In genomic region chr9:44342605-44343004, GRCm38 (mm10) we compare ENCODE assay signal across 9 mouse cellular contexts. TPM values are rescaled to one million over a fixed set of nuclear protein-coding genes. Genes with fewer than 3 reads are reported as not detected.
DNase-seq lines count a peak whose midpoint lies in the region; ATAC-seq and TF ChIP-seq lines count a peak whose summit lies in the region.
"Had no signal": no experiment of that assay in that cellular context is flagged by ENCODE, and none has a peak within 500 bp of the region (broad histone marks: within the 10 kb centered on the region; RNA-seq: fewer than 3 reads in every experiment).

No protein-coding gene starts in this region.

- no peak overlapping the region for H3K4me2 ChIP-seq in hindbrain, embryonic 14.5 days (replicated peaks)
- peak overlapping the region; percentile 66; the same call in 1 of the 2 replicates for H3K4me2 ChIP-seq in limb, embryonic 14.5 days (replicated peaks; ENCODE audit: low read depth, low read length, severe bottlenecking)

- H3K27ac ChIP-seq in hindbrain, embryonic 10.5 days: peak overlapping the region; percentile 98
- H3K27ac ChIP-seq in hindbrain, embryonic 14.5 days: no peak overlapping the region
- no peak overlapping the region for H3K27ac ChIP-seq in limb, embryonic 14.5 days (replicated peaks; ENCODE audit: low read depth, low read length)

- peaks cover 27% of the 10 kb centered on the region for H3K4me1 ChIP-seq in hindbrain, embryonic 10.5 days (replicated peaks)
- H3K4me1 ChIP-seq in hindbrain, embryonic 14.5 days (replicated peaks; ENCODE audit: control insufficient read depth, insufficient read depth, low read length): peaks cover 6% of the 10 kb centered on the region
- H3K4me1 ChIP-seq in G1E (ENCODE audit: insufficient read depth, low read depth, low read length): peaks cover 69% of the 10 kb centered on the region
- H3K4me1 ChIP-seq in erythroblast, embryonic 14.5 days (ENCODE audit: control insufficient read depth): peaks cover 55% of the 10 kb centered on the region
- peaks cover 5% of the 10 kb centered on the region for H3K4me1 ChIP-seq in limb, embryonic 14.5 days (ENCODE audit: control insufficient read depth, insufficient read depth, low read length)

- TF ChIP-seq CTCF in G1E (IDR thresholded peaks at IDR 0.05; ENCODE audit: low read depth, low read length): no peak

- H3K27me3 ChIP-seq in hindbrain, embryonic 10.5 days (ENCODE audit: insufficient read depth, poor library complexity, severe bottlenecking): no peaks in the 10 kb centered on the region
- H3K27me3 ChIP-seq in hindbrain, embryonic 14.5 days (ENCODE audit: control insufficient read depth, insufficient read depth, low read length): no peaks in the 10 kb centered on the region
- no peaks in the 10 kb centered on the region for H3K27me3 ChIP-seq in G1E (ENCODE audit: insufficient read depth, low read length)
- no peaks in the 10 kb centered on the region for H3K27me3 ChIP-seq in erythroblast, embryonic 14.5 days (ENCODE audit: control insufficient read depth)
- no peaks in the 10 kb centered on the region for H3K27me3 ChIP-seq in limb, embryonic 14.5 days (ENCODE audit: control insufficient read depth, insufficient read depth, low read length)

- WGBS in hindbrain, embryonic 10.5 days: 87% methylated on average over 1 of the region's 1 CpGs
- WGBS in hindbrain, embryonic 14.5 days: 96% methylated on average over 1 of the region's 1 CpGs
- 90% methylated on average over 1 of the region's 1 CpGs for WGBS in limb, embryonic 14.5 days

- no peak overlapping the region for H3K9ac ChIP-seq in hindbrain, embryonic 14.5 days
- H3K9ac ChIP-seq in limb, embryonic 14.5 days (ENCODE audit: low read depth, low read length, severe bottlenecking): no peak overlapping the region

- TF ChIP-seq POLR2A in limb, embryonic 14.5 days (IDR thresholded peaks at IDR 0.05; ENCODE audit: borderline replicate concordance, extremely low read depth, insufficient read depth, insufficient read length): no peak

- H3K4me3 ChIP-seq in hindbrain, embryonic 10.5 days: peak overlapping the region; percentile 78
- H3K4me3 ChIP-seq in hindbrain, embryonic 14.5 days (replicated peaks; ENCODE audit: low read length): no peak overlapping the region
- peak overlapping the region; percentile 85 for H3K4me3 ChIP-seq in G1E (ENCODE audit: low read depth, low read length)
- peak overlapping the region; percentile 70 for H3K4me3 ChIP-seq in erythroblast, embryonic 14.5 days (replicated peaks)
- H3K4me3 ChIP-seq in limb, embryonic 14.5 days (replicated peaks; ENCODE audit: low read length): no peak overlapping the region

- no peaks in the 10 kb centered on the region for H3K9me3 ChIP-seq in hindbrain, embryonic 10.5 days
- H3K9me3 ChIP-seq in hindbrain, embryonic 14.5 days (ENCODE audit: control insufficient read depth, low read length): no peaks in the 10 kb centered on the region
- H3K9me3 ChIP-seq in G1E (replicated peaks): no peaks in the 10 kb centered on the region
- no peaks in the 10 kb centered on the region; the same call in 1 of the 2 replicates for H3K9me3 ChIP-seq in erythroblast, embryonic 14.5 days (ENCODE audit: control insufficient read depth, low read length)
- H3K9me3 ChIP-seq in limb, embryonic 14.5 days (ENCODE audit: control insufficient read depth, low read length): no peaks in the 10 kb centered on the region

- no peak for ATAC-seq in hindbrain, embryonic 14.5 days (ENCODE audit: low FRiP score)
- ATAC-seq in G1E (ENCODE audit: extremely low read depth, insufficient number of reproducible peaks, low FRiP score, poor library complexity, severe bottlenecking): no peak
- ATAC-seq in limb, embryonic 14.5 days (ENCODE audit: low FRiP score, low read depth): no peak

- DNase-seq in hindbrain, embryonic 10.5 days (ENCODE audit: low spot score): no peak
- no peak for DNase-seq in hindbrain, embryonic 14.5 days (ENCODE audit: low spot score)
- no peak for DNase-seq in G1E (ENCODE audit: low spot score)
- no peak for DNase-seq in limb, embryonic 14.5 days (ENCODE audit: low spot score)
- DNase-seq in cerebellum, adult 18-20 months: no peak
- no peak for DNase-seq in urinary bladder, postnatal 10 days (ENCODE audit: low spot score)
- DNase-seq in left cerebral cortex, postnatal 10 days (ENCODE audit: extremely low spot score in 1 of 2, low spot score in 2 of 2): no peak
- DNase-seq: kidney, postnatal 25 days had no signal

- intact Hi-C loops in left cerebral cortex, postnatal 10 days (cut with DNase I): no loop called here

- peaks cover 69% of the 10 kb centered on the region for H3K36me3 ChIP-seq in hindbrain, embryonic 10.5 days
- H3K36me3 ChIP-seq in hindbrain, embryonic 14.5 days (replicated peaks; ENCODE audit: control insufficient read depth, insufficient read depth): peaks cover 27% of the 10 kb centered on the region
- H3K36me3 ChIP-seq in G1E (replicated peaks): peaks cover 74% of the 10 kb centered on the region
- H3K36me3 ChIP-seq in erythroblast, embryonic 14.5 days (ENCODE audit: control insufficient read depth): peaks cover 86% of the 10 kb centered on the region
- peaks cover 39% of the 10 kb centered on the region for H3K36me3 ChIP-seq in limb, embryonic 14.5 days (ENCODE audit: control insufficient read depth, insufficient read depth, low read length)

RNA-seq across cellular contexts. Expression of gene Hmbs, which starts 1.4 kb away (rescaled TPM):
- polyA plus RNA-seq in hindbrain, embryonic 10.5 days (2016; fragmentation: Nextera tagmentation; extraction: Ambion mirVana): 155 and 184 TPM in 2 replicates
- polyA plus RNA-seq in hindbrain, embryonic 14.5 days (2014; fragmentation: Nextera tagmentation; extraction: Ambion mirVana): 60.8 and 62.2 TPM in 2 replicates
- total RNA-seq in G1E (2014; fragmentation: Nextera tagmentation): 82.7 and 175 TPM in 2 replicates
- 108 and 148 TPM in 2 replicates for total RNA-seq in G1E (2017)
- 86.9 and 90.1 TPM in 2 replicates for polyA plus RNA-seq in G1E (2012)
- polyA plus RNA-seq in erythroblast, embryonic 14.5 days (2012): 331 and 361 TPM in 2 replicates
- polyA plus RNA-seq in limb, embryonic 14.5 days (2012; rRNA removed): 60.1 and 61.3 TPM in 2 replicates
- 97.1 and 102 TPM in 2 replicates for polyA plus RNA-seq in limb, embryonic 14.5 days (2014; fragmentation: Nextera tagmentation; extraction: Ambion mirVana)
- 10 to 100 TPM; 20.5 to 24.0 TPM for total RNA-seq in left cerebral cortex, postnatal 10 days (2021)

RNA-seq across cellular contexts. Expression of gene H2afx, which starts 8.1 kb away (rescaled TPM):
- 548 and 554 TPM in 2 replicates for polyA plus RNA-seq in hindbrain, embryonic 10.5 days (2016; fragmentation: Nextera tagmentation; extraction: Ambion mirVana)
- polyA plus RNA-seq in hindbrain, embryonic 14.5 days (2014; fragmentation: Nextera tagmentation; extraction: Ambion mirVana): 102 and 107 TPM in 2 replicates
- 227 and 235 TPM in 2 replicates for total RNA-seq in G1E (2014; fragmentation: Nextera tagmentation)
- 240 and 251 TPM in 2 replicates for total RNA-seq in G1E (2017)
- 762 and 998 TPM in 2 replicates for polyA plus RNA-seq in G1E (2012)
- polyA plus RNA-seq in erythroblast, embryonic 14.5 days (2012): 364 and 434 TPM in 2 replicates
- 311 and 451 TPM in 2 replicates for polyA plus RNA-seq in limb, embryonic 14.5 days (2012; rRNA removed)
- polyA plus RNA-seq in limb, embryonic 14.5 days (2014; fragmentation: Nextera tagmentation; extraction: Ambion mirVana): 256 and 275 TPM in 2 replicates
- 10 to 100 TPM; 66.5 to 67.6 TPM for total RNA-seq in left cerebral cortex, postnatal 10 days (2021)

RNA-seq across cellular contexts. Expression of gene Dpagt1, which starts 16.8 kb away (rescaled TPM):
- polyA plus RNA-seq in hindbrain, embryonic 10.5 days (2016; fragmentation: Nextera tagmentation; extraction: Ambion mirVana): 46.2 and 46.7 TPM in 2 replicates
- polyA plus RNA-seq in hindbrain, embryonic 14.5 days (2014; fragmentation: Nextera tagmentation; extraction: Ambion mirVana): 34.6 and 36.1 TPM in 2 replicates
- total RNA-seq in G1E (2014; fragmentation: Nextera tagmentation) (33.6 and 36.5 TPM in 2 replicates), G1E (2017) (11.8 and 12.3 TPM in 2 replicates)
- 6.5 and 6.8 TPM in 2 replicates for polyA plus RNA-seq in G1E (2012)
- polyA plus RNA-seq in erythroblast, embryonic 14.5 days (2012): 0.15 and 0.20 TPM in 2 replicates
- polyA plus RNA-seq in limb, embryonic 14.5 days (2012; rRNA removed): 47.9 and 71.0 TPM in 2 replicates
- polyA plus RNA-seq in limb, embryonic 14.5 days (2014; fragmentation: Nextera tagmentation; extraction: Ambion mirVana): 39.4 and 39.5 TPM in 2 replicates
- 10 to 100 TPM; 15.5 to 17.9 TPM for total RNA-seq in left cerebral cortex, postnatal 10 days (2021)

RNA-seq across cellular contexts. Expression of gene Vps11, which starts 18.9 kb away (rescaled TPM):
- polyA plus RNA-seq in hindbrain, embryonic 10.5 days (2016; fragmentation: Nextera tagmentation; extraction: Ambion mirVana): 30.9 and 34.8 TPM in 2 replicates
- 34.8 and 42.4 TPM in 2 replicates for polyA plus RNA-seq in hindbrain, embryonic 14.5 days (2014; fragmentation: Nextera tagmentation; extraction: Ambion mirVana)
- total RNA-seq in G1E (2014; fragmentation: Nextera tagmentation) (13.6 and 15.7 TPM in 2 replicates), G1E (2017) (26.4 and 27.0 TPM in 2 replicates)
- polyA plus RNA-seq in G1E (2012): 6.7 and 7.7 TPM in 2 replicates
- 1.4 and 1.5 TPM in 2 replicates for polyA plus RNA-seq in erythroblast, embryonic 14.5 days (2012)
- polyA plus RNA-seq in limb, embryonic 14.5 days (2012; rRNA removed): 28.5 and 32.9 TPM in 2 replicates
- 27.8 and 29.9 TPM in 2 replicates for polyA plus RNA-seq in limb, embryonic 14.5 days (2014; fragmentation: Nextera tagmentation; extraction: Ambion mirVana)
- 10 to 100 TPM; 42.6 to 49.1 TPM for total RNA-seq in left cerebral cortex, postnatal 10 days (2021)

RNA-seq across cellular contexts. Expression of gene C2cd2l, which starts 22.5 kb away (rescaled TPM):
- polyA plus RNA-seq in hindbrain, embryonic 10.5 days (2016; fragmentation: Nextera tagmentation; extraction: Ambion mirVana): 9.8 and 17.5 TPM in 2 replicates
- 24.0 and 25.6 TPM in 2 replicates for polyA plus RNA-seq in hindbrain, embryonic 14.5 days (2014; fragmentation: Nextera tagmentation; extraction: Ambion mirVana)
- total RNA-seq in G1E (2014; fragmentation: Nextera tagmentation) (9.5 and 19.3 TPM in 2 replicates), G1E (2017) (6.3 TPM in 2 replicates)
- polyA plus RNA-seq in G1E (2012): 35.8 and 40.9 TPM in 2 replicates
- polyA plus RNA-seq in erythroblast, embryonic 14.5 days (2012): 24.5 and 25.4 TPM in 2 replicates
- polyA plus RNA-seq in limb, embryonic 14.5 days (2012; rRNA removed): 19.6 and 23.1 TPM in 2 replicates
- polyA plus RNA-seq in limb, embryonic 14.5 days (2014; fragmentation: Nextera tagmentation; extraction: Ambion mirVana): 7.5 and 8.0 TPM in 2 replicates
- 100 to 1,000 TPM; 151 to 158 TPM for total RNA-seq in left cerebral cortex, postnatal 10 days (2021)

Comparison
In these comparisons a context has a peak if more than half of its experiments do, and no peak if none do; other contexts are left out.
1. H3K4me3 ChIP-seq: peak in hindbrain, embryonic 10.5 days (single experiment), G1E (single experiment) and erythroblast, embryonic 14.5 days (single experiment); none in hindbrain, embryonic 14.5 days (single experiment) and limb, embryonic 14.5 days (single experiment).